Mouse (Mus musculus) megakaryocyte, embryonic 14.5 days (primary cell): Measurements from ENCODE around the gene Tex2.

Experiments used
- FLI1 ChIP-seq: IDR thresholded peaks from 2 replicates; pipeline ENCODE4 v1.6.1; 2012; ENCODE audit warnings: low read length, inconsistent platforms, mixed read lengths
- GATA1 ChIP-seq: IDR thresholded peaks from 3 replicates; pipeline ENCODE4 v1.6.1; 2012; ENCODE audit warnings: mixed read lengths, low read length, inconsistent platforms, borderline replicate concordance

DNA sequence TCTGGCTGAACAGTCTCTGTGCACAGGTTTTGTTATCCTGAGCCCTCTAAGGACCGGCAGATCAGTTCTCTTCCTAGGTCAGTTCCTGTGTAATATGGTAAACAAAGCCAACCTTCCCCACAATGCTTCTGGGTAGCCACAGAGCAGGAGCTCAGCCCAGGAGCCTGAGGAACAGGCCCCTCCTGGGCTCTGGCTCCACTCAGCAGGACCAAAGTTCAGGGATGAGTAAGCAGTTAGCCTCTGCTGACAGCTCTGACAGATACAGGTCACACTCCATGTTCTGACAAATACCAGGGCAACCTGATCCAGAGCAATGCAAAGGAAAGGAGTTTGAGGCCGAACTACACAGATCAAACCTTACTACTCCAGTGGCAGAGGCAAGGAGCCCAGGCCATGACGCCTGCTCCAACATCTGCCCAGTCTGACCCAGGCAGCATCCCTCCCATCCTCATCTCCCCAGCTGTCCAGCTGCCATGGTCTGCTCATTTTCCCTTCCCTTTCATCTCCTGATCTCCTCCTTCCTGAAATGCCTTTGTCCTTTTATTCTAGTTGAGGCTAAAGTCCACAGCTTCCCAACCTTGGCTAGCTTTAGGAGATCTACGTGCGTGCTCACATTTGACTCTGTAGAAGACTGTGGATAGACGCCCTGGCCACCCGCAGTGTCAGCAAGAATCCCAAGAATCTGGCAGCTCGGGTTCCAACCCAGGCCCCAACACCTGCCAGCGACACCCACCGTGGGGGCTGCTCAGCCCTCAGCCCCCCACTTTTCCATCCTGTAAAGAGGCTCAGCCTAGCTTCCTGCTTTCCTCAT, 57.2 kb downstream of the Tex2 start:
- no peak for TF ChIP-seq GATA1
- no peak for TF ChIP-seq FLI1
